Mouse (Mus musculus) mouse trophoblast stem cell (cell line): Measurements from ENCODE around the gene Raph1.

ENCODE experiments used
- in situ Hi-C, 2 experiments: fragments of 300-500 bp; cut with MseI, MboI; formaldehyde crosslinking; loops; 2 replicates in 1 of 2; 3 replicates in 1 of 2; pipeline ENCODE4 v1.15.1; 2025

The Raph1 gene

GRCm38 (mm10) chr1:60566631-60567311 lies at the start of gene Raph1:
Gene Raph1 (minus strand): TSS chr1:60567104.
- in situ Hi-C loops: no loop called here

DNA sequence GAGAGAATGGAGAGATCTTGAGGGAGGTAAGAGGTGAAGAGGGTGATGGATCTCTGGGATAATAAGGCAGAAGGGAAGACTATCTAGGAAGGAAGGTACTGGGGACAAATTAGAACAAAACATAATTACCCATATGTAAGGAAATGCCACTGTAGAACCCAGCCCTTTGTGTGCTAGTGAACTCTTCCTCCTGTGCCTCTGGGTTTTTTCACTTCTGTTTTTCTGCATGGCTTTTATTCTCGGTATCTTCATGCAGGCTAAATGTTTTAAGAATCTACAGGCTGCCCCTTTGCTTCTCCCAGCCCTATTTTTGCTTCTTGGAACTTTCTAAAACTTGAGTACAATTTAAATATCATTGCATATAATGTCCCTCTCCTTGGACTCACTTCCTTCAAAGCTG lies 48.8 kb upstream of the Raph1 start:
- in situ Hi-C loops: no loop called here

- in situ Hi-C loops: no loop called here
Measured at GRCm38 (mm10) chr1:60614902-60615301, 48.0 kb upstream of the Raph1 start.

DNA sequence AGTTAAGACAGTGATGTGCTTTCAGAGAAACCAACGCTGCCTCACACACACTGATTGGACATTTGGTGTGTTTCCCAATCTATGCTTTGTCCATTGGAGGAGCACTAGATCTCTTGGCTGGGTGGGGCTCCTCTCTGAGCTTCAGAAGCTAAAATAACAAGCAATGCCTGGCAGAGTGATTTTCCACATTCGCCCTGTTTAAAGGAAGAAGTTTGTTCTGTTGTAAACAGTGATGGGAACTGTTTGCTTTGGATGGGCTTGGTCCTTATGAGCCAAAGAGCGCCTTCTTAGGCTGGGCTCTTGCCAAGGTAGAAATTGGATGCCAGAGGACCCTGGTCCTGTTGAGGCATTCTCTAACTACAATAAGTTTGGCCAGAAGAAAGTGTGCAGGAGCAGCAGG lies 45.1 kb upstream of the Raph1 start:
- in situ Hi-C loops: no loop called here

DNA sequence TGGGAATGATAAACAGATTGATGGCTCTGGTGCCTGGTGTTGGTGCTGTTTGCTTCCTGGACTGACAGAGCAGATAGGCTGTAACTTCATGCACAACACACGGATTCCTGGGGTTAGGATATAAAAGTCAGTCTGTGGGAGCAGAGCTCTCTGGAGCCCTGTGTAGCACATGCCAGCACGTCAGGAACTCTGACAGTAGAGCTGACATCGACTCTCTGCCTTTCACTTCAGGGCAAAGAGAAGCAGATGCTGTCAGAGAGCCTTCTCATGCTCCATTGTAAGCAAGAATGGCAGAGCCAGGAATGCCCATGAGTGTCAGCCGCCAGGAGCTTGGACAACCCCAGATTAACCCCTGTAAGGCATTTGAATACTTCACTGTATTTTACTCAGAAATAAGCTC lies 43.7 kb upstream of the Raph1 start:
- in situ Hi-C loops: no loop called here

GRCm38 (mm10) chr1:60609011-60609775 lies 42.3 kb upstream of the Raph1 start:
- in situ Hi-C loops: no loop called here

DNA sequence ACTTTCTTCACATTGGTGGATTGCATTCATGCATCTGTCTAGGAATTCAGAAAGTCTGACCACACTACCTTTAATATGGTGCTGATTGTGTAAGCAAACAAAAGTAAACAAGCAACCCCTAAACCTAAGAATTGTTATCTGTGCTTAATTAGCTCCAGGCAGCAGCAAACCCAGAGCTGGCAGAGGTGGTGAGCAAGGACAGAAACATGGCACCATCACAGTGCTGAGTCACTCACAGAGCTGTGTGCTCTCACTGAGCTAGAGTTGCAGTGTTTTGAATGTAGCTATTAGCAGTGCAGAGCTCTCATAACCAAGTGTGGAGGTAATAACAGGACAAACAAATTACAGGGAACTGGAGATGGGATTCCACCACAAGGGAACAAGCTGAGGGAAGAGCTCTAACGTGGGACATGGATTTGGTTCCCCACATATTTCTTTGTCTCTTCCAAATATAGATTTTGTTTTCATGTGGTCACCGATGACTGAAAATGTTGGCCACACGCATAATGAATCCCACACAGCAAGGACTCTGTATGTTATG lies 37.6 kb upstream of the Raph1 start:
- in situ Hi-C loops: no loop called here

- in situ Hi-C loops: no loop called here
Measured at GRCm38 (mm10) chr1:60600682-60601081, 33.8 kb upstream of the Raph1 start.

GRCm38 (mm10) chr1:60599926-60600325 lies 33.0 kb upstream of the Raph1 start:
- in situ Hi-C loops: no loop called here

- in situ Hi-C loops: no loop called here
Measured at GRCm38 (mm10) chr1:60599013-60599701, 32.3 kb upstream of the Raph1 start.

DNA sequence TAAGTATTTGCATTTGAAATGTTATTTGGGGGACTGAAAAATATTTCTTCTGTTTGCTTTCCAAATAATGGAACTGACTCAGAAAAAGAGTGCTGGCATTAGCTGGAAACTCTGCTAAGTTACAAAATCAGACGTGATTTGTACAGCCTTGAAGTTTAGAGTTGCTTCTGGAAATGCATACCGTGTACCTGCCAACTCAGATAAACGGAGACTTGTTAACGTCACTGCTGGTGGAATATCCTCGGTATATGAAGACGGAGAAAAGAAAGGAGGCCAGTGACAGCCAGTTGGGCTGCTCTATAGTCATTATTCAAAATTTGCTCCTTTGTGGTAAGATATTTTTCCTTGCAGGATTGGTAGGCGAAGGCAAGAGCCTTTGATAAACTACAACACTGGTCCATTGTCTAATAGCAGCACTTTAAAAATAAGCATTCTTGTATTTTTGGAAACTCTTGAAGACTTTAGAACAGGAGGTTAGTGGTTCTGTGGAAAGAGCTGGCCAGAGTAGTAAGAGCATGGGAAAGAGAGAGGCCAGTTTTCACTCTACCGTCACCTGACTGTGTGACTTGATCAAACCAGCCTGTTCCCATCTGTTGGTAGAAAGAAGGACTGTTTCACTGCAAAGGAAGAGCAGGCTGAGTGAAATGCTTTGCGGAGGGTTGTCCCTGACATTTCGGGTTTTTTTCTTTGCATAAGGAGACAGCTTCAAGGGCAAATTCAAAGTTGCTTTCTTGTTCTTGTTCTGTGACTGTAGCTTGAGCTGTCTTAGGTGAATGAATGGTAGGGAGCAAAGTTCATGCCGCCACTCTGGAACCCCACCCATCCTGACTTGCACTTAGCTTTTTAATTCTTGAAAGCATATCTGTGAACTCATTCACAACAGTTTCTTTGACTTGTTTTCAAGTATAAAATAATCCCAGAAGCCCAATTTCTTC lies 29.7 kb upstream of the Raph1 start:
- in situ Hi-C loops: no loop called here

DNA sequence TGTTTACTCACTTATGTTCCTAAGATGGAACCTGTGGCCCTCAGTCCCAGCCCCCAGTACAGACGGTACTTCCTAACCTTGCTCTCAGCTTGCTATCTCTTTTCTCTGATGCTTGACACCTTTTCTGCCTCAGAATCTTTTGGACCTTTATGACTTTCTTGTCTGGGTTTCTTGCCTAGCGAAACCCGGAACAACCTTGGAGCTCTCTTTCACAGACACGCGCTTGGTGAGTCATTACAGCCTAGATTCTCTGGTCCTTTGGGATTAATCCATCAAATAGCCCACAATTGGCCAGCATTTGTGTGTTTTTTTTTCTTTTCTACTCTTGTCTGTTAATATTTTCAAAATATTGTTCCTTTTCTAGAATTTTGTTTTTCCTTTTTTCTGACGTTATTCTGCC lies 26.2 kb upstream of the Raph1 start:
- in situ Hi-C loops: no loop called here

GRCm38 (mm10) chr1:60588887-60589629 lies 22.2 kb upstream of the Raph1 start:
- in situ Hi-C loops: no loop called here

DNA sequence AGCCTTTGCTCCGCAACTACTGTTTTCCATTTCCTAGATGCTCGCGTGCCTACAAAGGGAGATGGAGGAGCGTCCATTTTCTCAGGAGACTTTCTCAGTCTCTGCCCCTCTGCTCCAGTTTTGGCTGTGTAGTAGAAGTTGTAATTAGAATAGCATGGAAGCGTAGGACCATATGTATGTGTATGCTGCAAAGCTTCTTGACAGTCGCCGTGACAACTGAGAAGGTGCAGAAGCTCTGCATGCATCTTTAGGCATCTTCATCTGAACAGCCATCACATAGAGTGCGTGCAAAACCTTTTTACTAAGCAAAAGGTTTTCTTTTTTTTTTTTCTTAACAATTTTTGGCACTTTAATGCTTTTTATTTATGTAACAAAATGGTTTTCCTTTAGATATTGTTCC lies 14.1 kb upstream of the Raph1 start:
- in situ Hi-C loops: no loop called here

DNA sequence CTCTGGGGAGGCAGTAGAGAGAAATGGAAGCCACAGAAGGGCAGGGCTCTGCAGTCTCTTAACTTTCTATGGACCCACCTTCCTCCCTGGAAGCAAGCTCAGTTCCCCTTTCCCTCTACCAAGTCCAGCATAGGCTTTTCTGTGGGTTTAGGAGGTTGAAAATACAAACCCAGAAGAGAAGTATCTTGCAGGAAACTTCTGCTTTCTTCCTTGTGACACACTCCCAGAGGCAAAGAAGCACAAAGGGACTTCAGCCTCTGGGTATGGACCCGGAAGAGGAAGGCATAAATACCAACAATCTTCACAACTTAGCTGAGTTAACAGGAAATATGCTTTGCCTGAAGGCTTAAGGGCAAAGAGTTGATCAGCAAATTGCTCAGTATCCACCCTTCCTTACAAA lies 13.0 kb upstream of the Raph1 start:
- in situ Hi-C loops: no loop called here

DNA sequence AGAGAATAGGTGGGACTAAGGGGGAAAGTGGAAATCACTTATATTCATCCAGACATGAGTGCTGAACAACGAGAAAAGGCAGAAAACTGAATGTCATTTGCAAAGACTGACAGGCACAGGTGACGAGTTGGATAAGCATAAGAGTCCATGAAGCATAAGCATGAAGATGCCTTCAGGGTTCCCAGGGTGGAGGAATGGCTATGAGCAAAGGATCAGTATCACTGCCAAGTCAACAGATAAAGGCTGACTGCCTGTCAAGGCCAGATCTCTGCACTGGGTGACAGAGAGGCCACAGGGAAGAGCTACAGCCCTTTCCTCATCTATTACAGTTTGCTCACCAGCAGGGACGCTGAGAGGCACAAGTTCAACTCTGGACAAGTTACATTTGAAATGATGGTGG lies 5.8 kb upstream of the Raph1 start:
- in situ Hi-C loops: no loop called here

DNA sequence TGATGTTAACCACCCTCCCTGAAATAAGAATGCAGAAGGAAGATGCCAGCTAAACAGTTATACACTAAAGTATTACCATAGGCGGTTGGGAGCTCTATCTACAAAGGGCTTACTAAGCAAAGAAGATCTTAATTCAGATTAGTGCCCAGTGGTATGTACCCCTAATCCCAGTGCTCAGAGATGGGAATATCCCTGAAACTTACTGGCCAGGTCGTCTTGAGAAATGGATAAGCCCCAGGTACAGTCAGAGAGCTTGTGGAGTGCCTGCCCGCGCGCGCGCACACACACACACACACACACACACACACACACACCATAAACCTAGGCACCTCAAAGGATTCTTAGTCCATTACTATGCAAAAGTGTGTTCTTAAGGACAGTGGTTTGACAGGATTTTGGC lies 2.8 kb upstream of the Raph1 start:
- in situ Hi-C loops: no loop called here

- in situ Hi-C loops: no loop called here
Measured at GRCm38 (mm10) chr1:60569210-60569609, 2.3 kb upstream of the Raph1 start.

GRCm38 (mm10) chr1:60567321-60567720 lies 417 bp upstream of the Raph1 start:
- in situ Hi-C loops: no loop called here

DNA sequence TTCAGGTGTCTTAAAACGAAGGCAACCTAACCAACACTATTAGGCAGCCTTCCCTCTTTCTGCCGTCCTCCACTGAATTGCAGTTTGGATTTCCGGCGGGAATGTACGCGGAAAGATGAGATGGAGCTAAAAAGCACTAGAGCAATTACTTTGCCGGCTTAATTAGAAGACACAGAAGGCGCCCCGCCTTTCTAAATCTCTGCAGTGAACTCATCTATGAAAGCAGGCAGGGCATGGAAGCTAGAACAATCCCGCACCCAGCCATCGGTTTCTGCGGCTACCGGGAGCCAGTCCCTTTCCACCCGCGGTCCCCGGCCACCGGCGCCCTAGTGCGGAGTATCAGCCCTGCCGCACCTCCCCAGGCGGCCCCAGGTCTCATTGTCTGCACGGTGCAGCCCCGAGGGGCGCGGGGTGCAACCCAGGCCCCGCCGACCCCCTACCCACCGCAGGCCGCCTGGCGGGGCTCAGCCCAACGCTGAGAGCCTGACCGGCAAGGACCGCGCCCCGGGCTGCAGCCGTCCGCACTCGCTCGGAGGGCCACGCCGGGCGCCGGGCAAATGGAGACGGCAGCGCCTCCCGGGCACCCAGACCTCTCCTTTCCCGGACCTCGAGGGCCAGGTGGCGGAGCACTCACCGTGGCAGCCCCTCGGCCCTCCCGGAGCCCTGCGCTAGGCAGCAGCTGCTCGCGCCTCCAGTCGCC lies 823 bp downstream of the Raph1 start:
- in situ Hi-C loops: no loop called here
